Mouse (Mus musculus) megakaryocyte, embryonic 14.5 days (primary cell): ENCODE data around the gene Alkbh4.

ENCODE experiments used
- FLI1 ChIP-seq: IDR thresholded peaks from 2 replicates; pipeline ENCODE4 v1.6.1; 2012; ENCODE audit warnings: low read length, inconsistent platforms, mixed read lengths
- GATA1 ChIP-seq: IDR thresholded peaks from 3 replicates; pipeline ENCODE4 v1.6.1; 2012; ENCODE audit warnings: mixed read lengths, low read length, inconsistent platforms, borderline replicate concordance

GRCm38 (mm10) chr5:136155399-136155798, 19.5 kb downstream of the Alkbh4 start:
- TF ChIP-seq GATA1 (no peak), FLI1 (no peak)
